ENCODE assay signal across 14 mouse cellular contexts in genomic region chr12:84245683-84246082, GRCm38 (mm10). TPM values are rescaled to one million over a fixed set of nuclear protein-coding genes. Genes with fewer than 3 reads are reported as not detected.
DNase-seq lines count a peak whose midpoint lies in the region; ATAC-seq lines count a peak whose summit lies in the region.
"Had no signal": no experiment of that assay in that cellular context is flagged by ENCODE, and none has a peak within 500 bp of the region (broad histone marks: within the 10 kb centered on the region; RNA-seq: fewer than 3 reads in every experiment).

No protein-coding gene starts in this region.

- peak; percentile 60 for DNase-seq in R1 (ENCODE audit: low read depth, low spot score)
- peak; percentile 81 to 86 for DNase-seq in natural killer cell, adult 2 months (ENCODE audit: low spot score in 2 of 2)
- peak; percentile 58 for DNase-seq in thymus, postnatal 25 days
- no peak for DNase-seq in urinary bladder, adult 2 months (ENCODE audit: low spot score)
- no peak for DNase-seq in layer of hippocampus, adult 8-10 months (ENCODE audit: low spot score in 2 of 2)
- DNase-seq: cerebellum, adult 9-10 months; gastrocnemius, postnatal 25 days; kidney, adult 9 months had no signal

- H3K9ac ChIP-seq in hindbrain, embryonic 12.5 days = no peak overlapping the region
- H3K9ac ChIP-seq: hindbrain, embryonic 15.5 days; limb, embryonic 15.5 days; stomach, embryonic 15.5 days had no signal

- ATAC-seq in CD4-positive, CD25-positive, alpha-beta regulatory T cell, adult 4 months = peak; percentile 48
- no peak for ATAC-seq in hindbrain, embryonic 12.5 days (ENCODE audit: low FRiP score)

- WGBS in hindbrain, embryonic 12.5 days = 57% methylated on average over 5 of the region's 5 CpGs

- H3K27ac ChIP-seq in hindbrain, embryonic 12.5 days = no peak overlapping the region
- H3K27ac ChIP-seq: hindbrain, embryonic 15.5 days; limb, embryonic 15.5 days; stomach, embryonic 15.5 days had no signal

- H3K36me3 ChIP-seq in hindbrain, embryonic 12.5 days = no peaks in the 10 kb centered on the region
- H3K36me3 ChIP-seq: hindbrain, embryonic 15.5 days; limb, embryonic 15.5 days; stomach, embryonic 15.5 days had no signal

- no peaks in the 10 kb centered on the region for H3K4me1 ChIP-seq in hindbrain, embryonic 12.5 days
- H3K4me1 ChIP-seq: hindbrain, embryonic 15.5 days; limb, embryonic 15.5 days; stomach, embryonic 15.5 days had no signal

- H3K4me2 ChIP-seq in hindbrain, embryonic 12.5 days (replicated peaks) = no peak overlapping the region
- H3K4me2 ChIP-seq: hindbrain, embryonic 15.5 days; limb, embryonic 15.5 days; stomach, embryonic 15.5 days had no signal

- no peaks in the 10 kb centered on the region for H3K27me3 ChIP-seq in hindbrain, embryonic 12.5 days
- H3K27me3 ChIP-seq: hindbrain, embryonic 15.5 days; limb, embryonic 15.5 days; stomach, embryonic 15.5 days had no signal

- no peak overlapping the region for H3K4me3 ChIP-seq in hindbrain, embryonic 12.5 days
- H3K4me3 ChIP-seq: erythroblast, embryonic 14.5 days; hindbrain, embryonic 15.5 days; limb, embryonic 15.5 days; stomach, embryonic 15.5 days had no signal

- H3K9me3 ChIP-seq in hindbrain, embryonic 12.5 days (replicated peaks) = no peaks in the 10 kb centered on the region
- H3K9me3 ChIP-seq: hindbrain, embryonic 15.5 days; limb, embryonic 15.5 days; stomach, embryonic 15.5 days had no signal

RNA-seq across cellular contexts. Expression of gene Elmsan1, which starts 27.0 kb away (rescaled TPM):
- 1 to 10 TPM; 7.3 to 8.2 TPM for polyA plus RNA-seq in CD4-positive, CD25-positive, alpha-beta regulatory T cell, adult 4 months (2017; shearing (Covaris generic))
- polyA plus RNA-seq in urinary bladder, adult 2 months (2012; rRNA removed) = 11.9 and 16.0 TPM in 2 replicates
- 10 to 100 TPM; 21.6 to 28.5 (median 26.0) TPM for total RNA-seq in layer of hippocampus, adult 8-10 months (2022)
- 7.2 and 8.0 TPM in 2 replicates for polyA plus RNA-seq in hindbrain, embryonic 12.5 days (2016; fragmentation: Nextera tagmentation; extraction: Ambion mirVana)

RNA-seq across cellular contexts. Expression of gene Ptgr2, which starts 39.3 kb away (rescaled TPM):
- polyA plus RNA-seq in CD4-positive, CD25-positive, alpha-beta regulatory T cell, adult 4 months (2017; shearing (Covaris generic)) = 10 to 100 TPM; 50.3 to 52.9 TPM
- polyA plus RNA-seq in urinary bladder, adult 2 months (2012; rRNA removed) = 33.6 and 38.6 TPM in 2 replicates
- total RNA-seq in layer of hippocampus, adult 8-10 months (2022) = 10 to 100 TPM; 28.9 to 48.5 (median 41.2) TPM
- polyA plus RNA-seq in hindbrain, embryonic 12.5 days (2016; fragmentation: Nextera tagmentation; extraction: Ambion mirVana) = 16.0 and 17.4 TPM in 2 replicates

Comparison
In these comparisons a context has a peak if more than half of its experiments do, and no peak if none do; other contexts are left out.
1. DNase-seq: peak in R1 (single experiment), natural killer cell, adult 2 months (2 of 2) and thymus, postnatal 25 days (single experiment); none in urinary bladder, adult 2 months (single experiment) and layer of hippocampus, adult 8-10 months (0 of 2).